Mouse (Mus musculus): ENCODE results near the gene Olfr629. TPM values are rescaled to one million over a fixed set of nuclear protein-coding genes. Genes with fewer than 3 reads are reported as not detected.

The Olfr629 gene
- polyA plus RNA-seq (2012), result not detected in 2 replicates

DNA sequence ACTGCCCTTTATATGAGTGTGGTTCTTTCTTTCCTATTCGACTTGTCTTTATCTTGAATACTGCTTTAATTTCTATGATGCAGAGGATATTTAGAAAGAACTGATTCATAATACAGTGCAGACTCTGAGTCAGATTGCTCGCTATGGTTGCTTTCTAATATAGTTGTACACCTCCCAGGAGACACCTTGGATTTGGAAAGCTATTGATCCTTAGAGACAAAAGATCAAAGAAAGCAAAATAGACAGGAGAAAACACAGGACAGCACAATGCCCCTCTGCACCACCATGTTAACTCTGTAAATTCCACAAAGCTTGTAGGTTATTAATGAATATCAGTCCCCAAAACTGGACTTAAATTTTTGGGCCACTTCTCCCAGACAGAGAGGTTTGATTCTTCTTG lies at the start of gene Olfr629:
Gene Olfr629 (minus strand): TSS at position 101 of the 400 bp plus-strand sequence.

DNA sequence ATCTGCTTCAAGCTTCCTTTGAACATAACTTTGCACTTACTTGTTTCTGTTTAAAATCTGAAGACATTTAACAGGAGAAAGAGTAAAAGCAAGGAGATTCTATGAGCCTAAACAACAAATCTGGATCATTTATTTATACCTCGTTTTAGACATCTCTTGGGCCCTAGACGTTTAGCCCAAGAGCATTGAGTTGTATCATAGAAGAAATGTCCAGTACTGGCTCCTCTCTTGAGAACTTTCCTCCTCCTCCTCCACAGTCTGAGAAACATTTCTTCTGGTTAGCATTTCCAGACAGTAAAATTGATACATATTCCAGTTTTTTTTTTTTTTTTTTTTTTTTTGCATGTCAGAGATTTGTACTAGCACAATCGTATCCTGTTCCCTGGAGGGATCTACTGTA lies 47.0 kb upstream of the Olfr629 start, which contains the start of gene Olfr67:
Gene Olfr67 (minus strand): TSS at position 101 of the 400 bp plus-strand sequence.

DNA sequence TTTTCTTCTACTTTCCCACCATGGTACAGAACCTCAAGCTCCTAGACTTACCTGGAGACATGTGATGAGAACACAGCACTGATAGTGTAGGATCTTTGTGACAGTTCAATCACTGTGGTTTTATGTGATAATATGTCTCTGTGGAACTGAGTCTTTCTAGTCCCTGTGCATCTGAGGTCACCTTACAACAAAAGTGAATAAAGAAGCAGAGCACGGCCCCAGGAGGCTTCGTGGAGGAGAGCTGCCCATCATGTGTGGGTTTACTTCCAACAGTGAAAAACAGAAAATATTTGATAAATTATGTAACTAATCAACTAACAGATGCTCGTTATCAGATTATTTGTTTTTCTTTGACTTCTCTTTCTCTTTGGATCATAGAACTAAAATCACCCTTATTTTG lies 34.9 kb upstream of the Olfr629 start, which contains the start of gene Olfr68:
Gene Olfr68 (minus strand): TSS at position 101 of the 400 bp plus-strand sequence.

DNA sequence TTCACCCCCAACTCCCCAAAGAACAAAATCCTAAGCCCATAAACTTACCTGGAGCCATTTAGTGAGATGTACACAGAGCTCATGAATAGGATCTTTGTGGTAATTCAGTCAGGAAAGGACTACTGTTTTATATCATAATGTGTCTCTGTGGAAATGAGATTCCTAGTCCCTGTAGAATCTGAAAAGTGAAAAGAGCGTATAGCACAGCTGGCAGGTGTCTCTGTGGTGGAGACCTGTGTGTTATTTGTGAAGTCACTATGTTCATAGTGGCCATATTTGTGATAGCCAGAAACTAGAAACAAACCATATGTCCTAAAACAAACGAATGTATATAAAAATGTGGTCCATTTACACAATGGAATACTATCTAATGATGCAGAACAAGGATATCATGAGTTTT lies 26.8 kb upstream of the Olfr629 start, which contains the start of gene Olfr69:
Gene Olfr69 (minus strand): TSS at position 101 of the 400 bp plus-strand sequence.

DNA sequence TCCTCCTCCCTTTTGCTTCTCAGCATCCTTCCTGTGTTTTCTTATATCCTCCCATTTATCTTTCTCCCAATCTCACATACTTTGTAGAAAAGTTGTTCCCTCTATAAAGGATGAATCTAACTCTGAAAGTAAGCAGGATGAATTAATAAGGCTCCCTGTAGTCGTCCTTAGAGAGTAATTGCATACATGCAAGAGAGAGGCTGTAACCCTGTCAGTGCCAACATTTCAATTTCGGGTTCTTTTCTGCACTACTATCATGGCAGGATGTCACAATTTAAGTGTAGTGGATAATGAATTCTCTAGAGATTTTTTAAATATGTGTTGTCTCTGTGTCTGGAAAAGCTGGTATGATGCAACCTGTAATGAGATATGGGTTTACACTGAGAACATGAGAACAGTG lies 12.5 kb upstream of the Olfr629 start, which contains the start of gene Olfr630:
Gene Olfr630 (minus strand): TSS at position 101 of the 400 bp plus-strand sequence.

DNA sequence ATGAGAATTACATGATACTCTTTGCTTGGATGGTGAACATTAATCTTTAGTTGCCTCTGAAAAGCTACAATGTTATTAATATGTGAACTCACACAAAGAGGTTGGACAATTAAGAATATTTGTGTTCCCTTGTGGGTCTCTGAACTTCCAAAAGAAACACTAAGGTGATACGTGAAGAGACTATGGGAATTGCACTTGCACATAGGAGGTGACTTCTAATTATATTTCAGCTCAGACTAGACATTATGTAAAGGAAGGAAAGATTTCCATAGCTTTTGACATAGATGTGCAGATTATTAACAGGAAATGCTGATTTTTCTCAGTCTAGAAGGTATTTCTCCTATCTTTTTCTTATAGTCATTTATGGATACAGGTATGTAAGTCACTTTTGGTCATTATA lies 14.7 kb downstream of the Olfr629 start, which contains the start of gene Olfr628:
Gene Olfr628 (plus strand): TSS at position 301 of the 400 bp plus-strand sequence.

DNA sequence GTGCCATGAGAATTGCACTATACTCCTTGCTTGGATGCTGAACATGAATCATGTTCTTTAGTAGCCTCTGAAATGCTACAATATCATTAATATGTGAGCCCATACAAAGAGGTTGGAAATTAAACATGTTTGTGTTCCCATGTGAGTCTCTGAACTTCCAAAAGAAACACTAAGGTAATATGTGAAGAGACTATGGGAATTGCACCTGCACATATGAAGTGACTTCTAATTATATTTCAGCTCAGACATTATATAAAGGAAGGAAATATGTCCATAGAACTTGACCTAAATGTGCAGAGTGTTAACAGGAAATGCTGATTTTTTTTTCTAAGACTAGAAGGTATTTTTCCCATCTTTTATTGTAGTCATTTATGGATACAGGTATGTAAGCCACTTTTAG lies 30.4 kb downstream of the Olfr629 start, which contains the start of gene Olfr243:
Gene Olfr243 (plus strand): TSS at position 301 of the 400 bp plus-strand sequence.

Other genes with a start within 250 kb of the Olfr629 start
- not detected in 2 replicates for gene Olfr609, start 246.9 kb downstream of the Olfr629 start, polyA plus RNA-seq (2012)
- gene Olfr610, start 232.8 kb downstream of the Olfr629 start, polyA plus RNA-seq (2012), result not detected in 2 replicates
- not detected in 2 replicates for gene Olfr611, start 224.1 kb downstream of the Olfr629 start, polyA plus RNA-seq (2012)
- gene Olfr612, start 202.2 kb downstream of the Olfr629 start, polyA plus RNA-seq (2012), result not detected in 2 replicates
- gene Olfr613, start 196.9 kb downstream of the Olfr629 start, polyA plus RNA-seq (2012), result not detected in 2 replicates
- gene Olfr615, start 188.9 kb downstream of the Olfr629 start, polyA plus RNA-seq (2012), result not detected in 2 replicates
- gene Olfr616, start 175.8 kb downstream of the Olfr629 start, polyA plus RNA-seq (2012), result not detected in 2 replicates
- not detected in 2 replicates for gene Olfr617, start 171.9 kb downstream of the Olfr629 start, polyA plus RNA-seq (2012)
- not detected in 2 replicates for gene Olfr618, start 154.8 kb downstream of the Olfr629 start, polyA plus RNA-seq (2012)
- not detected in 2 replicates for gene Olfr619, start 144.4 kb downstream of the Olfr629 start, polyA plus RNA-seq (2012)
- not detected in 2 replicates for gene Olfr620, start 132.4 kb downstream of the Olfr629 start, polyA plus RNA-seq (2012)
- not detected in 2 replicates for gene Olfr622, start 102.2 kb downstream of the Olfr629 start, polyA plus RNA-seq (2012)
- gene Olfr623, start 81.2 kb downstream of the Olfr629 start, polyA plus RNA-seq (2012), result not detected in 2 replicates
- gene Olfr624, start 73.8 kb downstream of the Olfr629 start, polyA plus RNA-seq (2012), result 0.02 TPM in 1 of 2 replicates, not detected in the other
- gene Olfr625-ps1, start 62.2 kb downstream of the Olfr629 start, polyA plus RNA-seq (2012), result 0.19 TPM in 1 of 2 replicates, not detected in the other
- gene Olfr243, start 30.3 kb downstream of the Olfr629 start, polyA plus RNA-seq (2012), result not detected in 2 replicates
- gene Olfr628, start 14.6 kb downstream of the Olfr629 start, polyA plus RNA-seq (2012), result not detected in 2 replicates
- not detected in 2 replicates for gene Olfr630, start 12.4 kb upstream of the Olfr629 start, polyA plus RNA-seq (2012)
- gene Olfr69, start 26.7 kb upstream of the Olfr629 start, polyA plus RNA-seq (2012), result not detected in 2 replicates
- not detected in 2 replicates for gene Olfr68, start 34.8 kb upstream of the Olfr629 start, polyA plus RNA-seq (2012)
- gene Olfr67, start 46.9 kb upstream of the Olfr629 start, polyA plus RNA-seq (2012), result not detected in 2 replicates
- 65.8 and 124 TPM in 2 replicates for gene Hbb-bt, start 69.1 kb upstream of the Olfr629 start, polyA plus RNA-seq (2012)
- 239 and 618 TPM in 2 replicates for gene Hbb-bs, start 83.2 kb upstream of the Olfr629 start, polyA plus RNA-seq (2012)
- not detected in 2 replicates for gene Hbb-bh2, start 95.6 kb upstream of the Olfr629 start, polyA plus RNA-seq (2012)
- gene Hbb-bh1, start 98.2 kb upstream of the Olfr629 start, polyA plus RNA-seq (2012), result not detected in 2 replicates
- not detected in 2 replicates for gene Hbb-y, start 108.3 kb upstream of the Olfr629 start, polyA plus RNA-seq (2012)
- not detected in 2 replicates for gene Olfr66, start 141.3 kb upstream of the Olfr629 start, polyA plus RNA-seq (2012)
- gene Olfr64, start 149.5 kb upstream of the Olfr629 start, polyA plus RNA-seq (2012), result 0.02 TPM in 1 of 2 replicates, not detected in the other
- gene Olfr65, start 158.5 kb upstream of the Olfr629 start, polyA plus RNA-seq (2012), result not detected in 2 replicates
- not detected in 2 replicates for gene Olfr631, start 183.9 kb upstream of the Olfr629 start, polyA plus RNA-seq (2012)
- gene Olfr632, start 189.4 kb upstream of the Olfr629 start, polyA plus RNA-seq (2012), result not detected in 2 replicates
- not detected in 2 replicates for gene Olfr633, start 199.5 kb upstream of the Olfr629 start, polyA plus RNA-seq (2012)
- 0.01 TPM in 1 of 2 replicates, not detected in the other for gene Olfr635, start 226.2 kb upstream of the Olfr629 start, polyA plus RNA-seq (2012)